Comparison of ENCODE assay signal across 17 mouse cellular contexts in the genomic region with DNA sequence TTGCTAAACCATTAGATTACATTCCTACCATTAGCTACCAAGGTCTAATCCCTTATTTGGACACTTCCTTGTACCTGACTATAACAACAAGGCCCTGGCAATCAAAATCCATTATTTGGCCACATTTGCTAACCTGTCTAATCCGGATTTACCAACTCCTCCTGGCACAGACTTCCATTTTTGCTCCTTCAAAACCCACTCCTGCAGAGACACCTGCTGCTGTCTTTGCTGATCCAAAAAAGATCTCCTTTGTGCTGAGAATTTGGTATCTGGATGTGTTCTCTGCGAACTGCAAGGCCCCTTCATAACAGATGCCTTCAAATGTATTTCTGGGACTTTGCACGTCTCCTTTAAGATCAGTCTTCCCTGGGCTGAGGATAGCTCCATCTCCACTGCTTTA.
DNase-seq lines count a peak whose midpoint lies in the region; ATAC-seq lines count a peak whose summit lies in the region.
"Had no signal": no experiment of that assay in that cellular context is flagged by ENCODE, and none has a peak within 500 bp of the region (broad histone marks: within the 10 kb centered on the region; RNA-seq: fewer than 3 reads in every experiment).

No protein-coding gene starts in this region.

- ATAC-seq in cerebellum, adult (ENCODE audit: insufficient number of reproducible peaks, low FRiP score, low TSS enrichment), result no peak
- ATAC-seq: forebrain, embryonic 15.5 days; intestine, postnatal 0 days had no signal

- DNase-seq in cerebellum, adult 11-12 months, result peak; percentile 62
- DNase-seq in cerebellum, adult 11 months, result no peak
- DNase-seq in cerebellum, adult 9-10 months, result peak; percentile 74
- peak; percentile 67 to 68 for DNase-seq in cerebellum, postnatal 14 days
- no peak for DNase-seq in kidney, postnatal 14 days
- DNase-seq in adrenal gland, adult (ENCODE audit: inconsistent age in 2 of 2, low spot score in 1 of 2), result no peak
- DNase-seq in frontal cortex, postnatal 25 days (ENCODE audit: low spot score in 2 of 2), result no peak
- DNase-seq: adrenal gland, adult 2 months; adrenal gland, postnatal 14 days; embryo, embryonic 11 days; gastrocnemius, adult 2 months; gastrocnemius, postnatal 14 days; heart, adult 11 months; kidney, adult 2 months had no signal

Comparison
In these comparisons a context has a peak if more than half of its experiments do, and no peak if none do; other contexts are left out.
1. DNase-seq: peak in cerebellum, adult 11-12 months (single experiment), cerebellum, adult 9-10 months (single experiment) and cerebellum, postnatal 14 days (2 of 2); none in cerebellum, adult 11 months (single experiment), kidney, postnatal 14 days (single experiment), adrenal gland, adult (0 of 2) and frontal cortex, postnatal 25 days (0 of 2).